Mouse (Mus musculus) liver, adult 2 months (tissue): ENCODE data around the gene Reep3. TPM values are rescaled to one million over a fixed set of nuclear protein-coding genes. Genes with fewer than 3 reads are reported as not detected.

Source experiments
- DNase-seq: peaks from one replicate; pipeline ENCODE4 v3.0.0-alpha.2; 2011; ENCODE audit warnings: low read depth, low spot score; ENCODE audit errors: extremely low read depth
- H3K27ac ChIP-seq: fragments of 200-500 bp; replicated peaks from 2 replicates; pipeline ENCODE4 v1.5.1; 2012; ENCODE audit warnings: low read depth, mild to moderate bottlenecking, control low read depth, inconsistent platforms, low read length; ENCODE audit not compliant: insufficient read depth
- H3K27me3 ChIP-seq: fragments of 200-500 bp; 2 replicates; pipeline ENCODE4 v1.6.1; 2012; ENCODE audit warnings: mild to moderate bottlenecking, moderate library complexity, low read length, inconsistent platforms; ENCODE audit not compliant: control insufficient read depth, insufficient read depth
- H3K36me3 ChIP-seq: fragments of 200-500 bp; 2 replicates; pipeline ENCODE4 v1.6.1; 2012; ENCODE audit warnings: low read length, inconsistent platforms; ENCODE audit not compliant: control insufficient read depth, insufficient read depth
- H3K4me1 ChIP-seq: fragments of 200-500 bp; 2 replicates; pipeline ENCODE4 v1.6.1; 2011; ENCODE audit warnings: low read length; ENCODE audit not compliant: control insufficient read depth, insufficient read depth
- H3K4me3 ChIP-seq: fragments of 200-500 bp; 2 replicates; pipeline ENCODE4 v1.5.1; 2011; ENCODE audit warnings: low read depth, mild to moderate bottlenecking, control low read depth, low read length, moderate library complexity; ENCODE audit not compliant: insufficient read depth
- H3K79me2 ChIP-seq: fragments of 200-500 bp; 2 replicates; pipeline ENCODE4 v1.6.1; 2012; ENCODE audit warnings: inconsistent platforms, mild to moderate bottlenecking, low read length, moderate library complexity; ENCODE audit not compliant: control insufficient read depth, insufficient read depth
- H3K9ac ChIP-seq: fragments of 200-500 bp; 2 replicates; pipeline ENCODE4 v1.6.1; 2012; ENCODE audit warnings: low read depth, mild to moderate bottlenecking, control low read depth, inconsistent platforms, low read length
- CTCF ChIP-seq: fragments of 200-500 bp; IDR thresholded peaks from 2 replicates; pipeline ENCODE4 v1.5.1; 2011; ENCODE audit warnings: low read depth, low read length, control low read depth
- POLR2A ChIP-seq: fragments of 200-500 bp; IDR thresholded peaks from 2 replicates; pipeline ENCODE4 v1.6.1; 2011; ENCODE audit warnings: low read length, control low read depth; ENCODE audit not compliant: insufficient read depth; ENCODE audit errors: extremely low read depth
- WGBS: fragments of 180-500 bp; shearing (Covaris S2); methylation state at CpG from one replicate; pipeline ENCODE4 v1.1.7; 2018; 5-methylcytosine and 5-hydroxymethylcytosine counted together
- polyA plus RNA-seq: library from polyadenylated mRNA; depleted of rRNA; stranded (reverse); fragments of >200 nt; gene quantifications from 2 replicates; pipeline ENCODE4 v1.2.3, GENCODE M21; 2012
- total RNA-seq: library from RNA; depleted of rRNA; stranded (reverse); fragments of >200 nt; gene quantifications from 2 replicates; pipeline ENCODE4 v1.2.3, GENCODE M21; 2014

Gene Reep3
- total and polyA plus RNA-seq, 2 experiments: 21.6 to 36.1 TPM

DNA sequence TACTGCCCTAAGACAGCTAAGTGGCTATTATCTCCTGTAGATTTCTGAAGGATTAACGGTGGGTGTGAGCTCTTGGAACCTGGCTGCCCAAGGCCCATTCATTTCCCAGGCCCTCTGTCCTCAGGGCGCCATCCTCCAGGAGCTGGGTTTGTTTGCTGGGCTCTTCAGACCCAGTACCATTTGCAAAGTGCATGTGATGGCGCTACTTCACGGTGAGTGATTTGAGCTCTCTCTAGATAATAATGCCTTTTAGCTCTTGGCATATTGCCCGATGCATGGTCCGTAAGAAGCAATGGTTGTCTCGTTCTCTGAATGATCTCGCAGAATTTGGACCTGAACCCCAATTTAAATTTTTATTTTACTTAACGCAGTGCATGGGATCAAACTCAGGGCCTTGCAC, 11.4 kb upstream of the Reep3 start:
- peak overlapping the region; percentile 93 for H3K27ac ChIP-seq
- H3K4me3 ChIP-seq: no peak overlapping the region
- H3K4me1 ChIP-seq: peaks cover 48% of the 10 kb centered on the region
- peaks cover 61% of the 10 kb centered on the region for H3K79me2 ChIP-seq
- H3K27me3 ChIP-seq: no peaks in the 10 kb centered on the region
- no peak for DNase-seq
- TF ChIP-seq POLR2A: no peak
- TF ChIP-seq CTCF: no peak
- WGBS: 51% methylated on average over 9 of the region's 9 CpGs
- H3K9ac ChIP-seq: peak overlapping the region; percentile 23; the same call in 1 of the 2 replicates
- H3K36me3 ChIP-seq: no peaks in the 10 kb centered on the region

DNA sequence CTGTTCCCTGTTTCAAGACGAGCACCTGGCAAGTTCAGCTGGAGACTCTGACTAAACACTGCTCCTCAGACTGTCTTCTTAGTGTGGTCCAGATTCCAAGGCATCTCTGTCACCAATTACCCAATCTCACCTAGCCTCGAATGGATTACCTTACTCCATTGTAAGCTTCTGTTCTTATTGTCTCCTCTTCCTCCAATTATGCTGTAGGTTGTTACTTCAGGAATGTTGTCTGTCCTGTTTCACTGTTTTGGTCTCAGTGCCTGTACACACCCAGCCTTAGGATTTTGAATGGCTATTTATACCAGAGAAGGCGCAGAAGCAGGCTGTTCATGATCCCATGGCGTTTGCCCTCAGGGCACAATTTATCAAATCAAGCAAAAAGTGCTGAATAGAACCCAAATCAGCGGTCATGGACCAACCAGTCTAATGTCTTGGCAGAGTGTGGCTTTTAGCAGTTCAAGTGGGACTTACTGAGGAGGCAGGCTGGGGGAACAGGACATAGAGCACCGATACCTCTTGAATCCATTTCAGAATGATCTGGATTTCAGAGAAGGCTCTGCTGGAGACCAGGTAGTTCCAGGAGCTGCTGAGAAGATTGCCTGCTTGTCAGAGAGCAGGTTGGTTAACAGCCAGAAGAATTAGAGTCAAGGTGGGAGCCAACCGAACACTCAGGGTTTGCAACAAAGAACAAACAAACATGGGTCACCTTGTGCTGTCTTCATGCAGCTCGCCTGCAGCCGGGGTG, 10.4 kb upstream of the Reep3 start:
- peak; percentile 82 for DNase-seq
- Histone ChIP-seq H3K4me3 (peak overlapping the region; percentile 42; the same call in 1 of the 2 replicates), H3K4me1 (peaks cover 54% of the 10 kb centered on the region), H3K27ac (peak overlapping the region; percentile 66), H3K36me3 (no peaks in the 10 kb centered on the region), H3K9ac (peak overlapping the region; percentile 42), H3K79me2 (peaks cover 69% of the 10 kb centered on the region), H3K27me3 (no peaks in the 10 kb centered on the region)
- 22% methylated on average over 9 of the region's 9 CpGs for WGBS
- no peak for TF ChIP-seq POLR2A
- no peak for TF ChIP-seq CTCF

DNA sequence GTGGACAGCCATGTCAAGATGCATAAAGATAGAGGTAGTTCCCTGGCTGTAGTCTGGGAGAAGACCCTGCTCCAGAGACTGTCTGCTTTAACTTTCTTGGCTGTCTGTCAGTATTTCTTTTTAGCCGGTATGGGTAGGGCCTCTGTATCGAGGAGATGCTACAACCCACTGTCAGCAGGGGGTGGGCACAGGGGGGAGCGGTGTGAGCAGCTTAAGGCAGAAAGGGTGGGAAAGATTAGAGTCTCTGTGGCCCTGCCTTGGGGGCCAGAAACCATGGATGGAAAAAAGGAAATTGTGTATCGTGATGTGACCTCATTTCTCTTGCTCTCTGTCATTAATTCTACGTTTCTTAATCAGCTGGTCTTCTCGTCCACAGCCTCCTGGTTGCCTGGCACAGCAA, 9.7 kb upstream of the Reep3 start:
- no peaks in the 10 kb centered on the region for H3K36me3 ChIP-seq
- no peak for TF ChIP-seq CTCF
- no peaks in the 10 kb centered on the region for H3K27me3 ChIP-seq
- no peak overlapping the region for H3K4me3 ChIP-seq
- H3K79me2 ChIP-seq: peaks cover 67% of the 10 kb centered on the region
- H3K27ac ChIP-seq: peak overlapping the region; percentile 66
- WGBS: 54% methylated on average over 6 of the region's 6 CpGs
- no peak overlapping the region for H3K9ac ChIP-seq
- H3K4me1 ChIP-seq: peaks cover 59% of the 10 kb centered on the region
- DNase-seq: no peak

DNA sequence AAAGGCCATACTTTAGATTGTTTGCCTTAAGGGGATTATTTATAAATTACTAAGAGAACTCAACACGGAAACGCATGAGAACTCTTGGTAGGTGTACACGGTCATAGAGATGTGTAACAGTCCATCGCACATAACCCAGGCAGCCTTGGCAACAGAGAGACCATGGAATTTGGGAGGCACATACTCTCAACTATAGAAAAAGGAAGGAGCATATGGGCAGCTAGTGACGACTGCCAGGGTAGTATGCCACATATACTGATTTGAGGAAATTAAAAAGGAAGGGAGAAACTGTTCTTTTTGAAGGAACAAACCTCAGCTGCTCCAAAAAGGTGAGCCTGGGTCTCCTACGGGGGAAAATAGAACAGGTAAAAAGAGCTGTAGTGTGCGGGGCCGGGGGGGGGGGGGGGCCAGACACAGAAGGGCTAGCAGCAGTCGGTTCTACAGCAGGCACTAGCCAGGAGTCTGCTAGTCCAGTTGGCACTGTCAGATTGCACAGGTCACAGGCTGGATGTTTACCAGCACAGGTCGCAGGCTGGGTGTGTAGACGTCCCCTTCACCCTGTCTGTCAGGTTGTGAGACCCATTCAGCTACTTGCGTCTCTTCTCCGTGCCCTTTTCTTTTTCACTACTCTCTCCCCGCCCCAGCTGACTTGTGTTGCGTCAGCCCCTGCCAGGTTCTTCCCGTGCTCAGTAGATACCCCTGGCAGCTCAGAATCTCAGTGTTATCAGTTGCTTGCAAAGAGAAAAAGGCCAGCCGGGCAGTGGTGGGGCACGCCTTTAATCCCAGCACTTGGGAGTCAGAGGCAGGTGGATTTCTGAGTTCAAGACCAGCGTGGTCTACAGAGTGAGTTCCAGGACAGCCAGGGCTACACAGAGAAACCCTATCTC, 8.8 kb upstream of the Reep3 start:
- TF ChIP-seq CTCF (no peak), POLR2A (no peak)
- no peak overlapping the region for H3K9ac ChIP-seq
- no peaks in the 10 kb centered on the region for H3K36me3 ChIP-seq
- no peak overlapping the region for H3K4me3 ChIP-seq
- WGBS: 25% methylated on average over 18 of the region's 19 CpGs
- H3K27ac ChIP-seq: peak overlapping the region; percentile 66
- H3K27me3 ChIP-seq: no peaks in the 10 kb centered on the region
- peaks cover 65% of the 10 kb centered on the region for H3K79me2 ChIP-seq
- DNase-seq: peak; percentile 91
- peaks cover 63% of the 10 kb centered on the region for H3K4me1 ChIP-seq

DNA sequence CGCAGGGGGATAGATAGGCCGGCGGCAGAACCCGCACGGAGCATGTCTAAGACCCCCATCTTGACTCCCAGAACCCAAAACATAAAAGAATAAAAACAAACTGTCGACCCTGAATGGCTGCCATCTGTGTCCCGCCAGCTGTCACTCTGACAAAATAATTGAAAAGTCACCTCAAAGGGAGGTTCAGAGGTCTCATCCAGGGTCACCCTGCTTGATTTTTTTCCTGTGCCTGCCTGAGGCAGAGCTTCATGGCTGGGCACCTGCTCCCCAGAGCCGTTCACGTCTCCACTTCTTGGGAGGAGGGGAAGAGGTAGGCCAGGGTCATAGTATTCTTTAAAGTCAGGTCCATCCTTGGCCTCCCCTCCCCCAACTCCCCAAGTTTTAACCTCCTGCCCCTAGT, 7.8 kb upstream of the Reep3 start:
- H3K27ac ChIP-seq: peak overlapping the region; percentile 64
- peaks cover 66% of the 10 kb centered on the region for H3K4me1 ChIP-seq
- DNase-seq: peak; percentile 73
- peak overlapping the region; percentile 26; the same call in 1 of the 2 replicates for H3K9ac ChIP-seq
- 26% methylated on average over 9 of the region's 9 CpGs for WGBS
- no peaks in the 10 kb centered on the region for H3K27me3 ChIP-seq
- peaks cover 57% of the 10 kb centered on the region for H3K79me2 ChIP-seq
- H3K36me3 ChIP-seq: no peaks in the 10 kb centered on the region
- no peak for TF ChIP-seq POLR2A
- no peak for TF ChIP-seq CTCF
- no peak overlapping the region for H3K4me3 ChIP-seq
